Mouse (Mus musculus) heart, postnatal 0 days (tissue): ENCODE measurements at regions not wholly inside any gene's neighbourhood (a gene's known extent, or its start where the extent isn't known, plus 50 kb on each side); places are given as distances from the start of the nearest gene placed in this dataset.

Experiments used
- ATAC-seq: fragments of 200-750 bp; cut with Nextera tagmentation; 2 replicates; pipeline ENCODE4 v1.8.0; 2017; ENCODE audit warnings: low read depth, moderate number of reproducible peaks, moderate library complexity; ENCODE audit not compliant: insufficient read depth
- DNase-seq: peaks from one replicate; pipeline ENCODE4 v3.0.0-alpha.2; 2016; ENCODE audit warnings: low spot score
- H3K27ac ChIP-seq: fragments of 300-500 bp; sonication (generic); 2 replicates; pipeline ENCODE4 v1.5.1; 2014; ENCODE audit warnings: low read depth, mild to moderate bottlenecking
- H3K27me3 ChIP-seq: fragments of 300-500 bp; sonication (generic); 2 replicates; pipeline ENCODE4 v1.6.1; 2014; ENCODE audit warnings: low read length, mixed read lengths; ENCODE audit not compliant: control insufficient read depth, insufficient read depth
- H3K36me3 ChIP-seq: fragments of 300-500 bp; sonication (generic); replicated peaks from 2 replicates; pipeline ENCODE4 v1.6.1; 2014; ENCODE audit warnings: low read length, mixed read lengths; ENCODE audit not compliant: control insufficient read depth, insufficient read depth
- H3K4me1 ChIP-seq: fragments of 300-500 bp; sonication (generic); 2 replicates; pipeline ENCODE4 v1.6.1; 2014; ENCODE audit warnings: antibody characterized with exemption; ENCODE audit not compliant: control insufficient read depth, insufficient read depth
- H3K4me2 ChIP-seq: fragments of 300-500 bp; sonication (generic); 2 replicates; pipeline ENCODE4 v1.6.1; 2014; ENCODE audit warnings: low read depth, mild to moderate bottlenecking, low read length, moderate library complexity
- H3K4me3 ChIP-seq: fragments of 300-500 bp; sonication (generic); 2 replicates; pipeline ENCODE4 v1.5.1; 2014; ENCODE audit warnings: low read depth, low read length
- H3K9ac ChIP-seq: fragments of 300-500 bp; sonication (generic); replicated peaks from 2 replicates; pipeline ENCODE4 v1.6.1; 2014; ENCODE audit warnings: low read depth, low read length, mixed read lengths
- H3K9me3 ChIP-seq: fragments of 300-500 bp; sonication (generic); replicated peaks from 2 replicates; pipeline ENCODE4 v1.6.1; 2016; ENCODE audit warnings: low read length; ENCODE audit not compliant: control insufficient read depth
- CTCF ChIP-seq: IDR thresholded peaks from 2 replicates; pipeline ENCODE4 v1.5.1; 2016; ENCODE audit warnings: antibody characterized with exemption, control low read depth, low read depth
- EP300 ChIP-seq: IDR thresholded peaks from 2 replicates; pipeline ENCODE4 v1.6.1; 2016; ENCODE audit warnings: antibody characterized with exemption, low read depth
- WGBS: fragments of 180-500 bp; shearing (Covaris S2); extraction: QIAGEN DNeasy Blood & Tissue Kit; methylation state at CpG from one replicate; pipeline ENCODE4 v1.1.7; 2014; 5-methylcytosine and 5-hydroxymethylcytosine counted together

- Histone ChIP-seq H3K9me3 (no peaks in the 10 kb centered on the region), H3K4me2 (no peak overlapping the region), H3K4me1 (no peaks in the 10 kb centered on the region), H3K9ac (no peak overlapping the region), H3K27me3 (no peaks in the 10 kb centered on the region), H3K27ac (no peak overlapping the region), H3K36me3 (no peaks in the 10 kb centered on the region), H3K4me3 (no peak overlapping the region)
- 38% methylated on average over 8 of the region's 8 CpGs for WGBS
- no peak for TF ChIP-seq CTCF
- no peak for TF ChIP-seq EP300
- ATAC-seq (no peak), DNase-seq (no peak)
Observed at GRCm38 (mm10) chr6:140243411-140244151, 180.3 kb upstream of the Plekha5 start.

- no peak for DNase-seq
- no peak for ATAC-seq
- 89% methylated on average over 8 of the region's 8 CpGs for WGBS
- Histone ChIP-seq H3K9ac (no peak overlapping the region), H3K36me3 (no peaks in the 10 kb centered on the region), H3K27me3 (no peaks in the 10 kb centered on the region), H3K27ac (no peak overlapping the region), H3K9me3 (no peaks in the 10 kb centered on the region), H3K4me1 (no peaks in the 10 kb centered on the region), H3K4me3 (no peak overlapping the region), H3K4me2 (no peak overlapping the region)
- no peak for TF ChIP-seq EP300
- no peak for TF ChIP-seq CTCF
Observed at GRCm38 (mm10) chr6:140239356-140239755, 184.5 kb upstream of the Plekha5 start.

GRCm38 (mm10) chr6:140231537-140231936 lies 190.3 kb upstream of the Plcz1 start:
- ATAC-seq (no peak), DNase-seq (no peak)
- Histone ChIP-seq H3K27me3 (no peaks in the 10 kb centered on the region), H3K27ac (no peak overlapping the region), H3K4me2 (no peak overlapping the region), H3K36me3 (no peaks in the 10 kb centered on the region), H3K4me3 (no peak overlapping the region), H3K9ac (no peak overlapping the region), H3K9me3 (no peaks in the 10 kb centered on the region), H3K4me1 (no peaks in the 10 kb centered on the region)
- WGBS = 83% methylated on average over 4 of the region's 4 CpGs
- no peak for TF ChIP-seq CTCF
- TF ChIP-seq EP300 = no peak

GRCm38 (mm10) chr6:140229295-140229694 lies 188.0 kb upstream of the Plcz1 start:
- Histone ChIP-seq H3K4me3 (no peak overlapping the region), H3K27ac (no peak overlapping the region), H3K9ac (no peak overlapping the region), H3K9me3 (peaks cover 3% of the 10 kb centered on the region; the same call in 1 of the 2 replicates), H3K4me2 (no peak overlapping the region), H3K4me1 (no peaks in the 10 kb centered on the region), H3K27me3 (no peaks in the 10 kb centered on the region), H3K36me3 (no peaks in the 10 kb centered on the region)
- TF ChIP-seq EP300 (no peak), CTCF (no peak)
- DNase-seq = no peak
- no peak for ATAC-seq
- 35% methylated on average over 9 of the region's 9 CpGs for WGBS

- no peak for ATAC-seq
- WGBS = 74% methylated on average over 7 of the region's 7 CpGs
- Histone ChIP-seq H3K4me3 (no peak overlapping the region), H3K27me3 (no peaks in the 10 kb centered on the region), H3K4me2 (no peak overlapping the region), H3K27ac (no peak overlapping the region), H3K9me3 (peaks cover 4% of the 10 kb centered on the region; the same call in 1 of the 2 replicates), H3K36me3 (no peaks in the 10 kb centered on the region), H3K4me1 (no peaks in the 10 kb centered on the region), H3K9ac (no peak overlapping the region)
- no peak for DNase-seq
- TF ChIP-seq EP300 = no peak
- TF ChIP-seq CTCF = no peak
Observed at GRCm38 (mm10) chr6:140228741-140229140, 187.5 kb upstream of the Plcz1 start.
